Mouse (Mus musculus): ENCODE results near the gene Gm20509.

DNA sequence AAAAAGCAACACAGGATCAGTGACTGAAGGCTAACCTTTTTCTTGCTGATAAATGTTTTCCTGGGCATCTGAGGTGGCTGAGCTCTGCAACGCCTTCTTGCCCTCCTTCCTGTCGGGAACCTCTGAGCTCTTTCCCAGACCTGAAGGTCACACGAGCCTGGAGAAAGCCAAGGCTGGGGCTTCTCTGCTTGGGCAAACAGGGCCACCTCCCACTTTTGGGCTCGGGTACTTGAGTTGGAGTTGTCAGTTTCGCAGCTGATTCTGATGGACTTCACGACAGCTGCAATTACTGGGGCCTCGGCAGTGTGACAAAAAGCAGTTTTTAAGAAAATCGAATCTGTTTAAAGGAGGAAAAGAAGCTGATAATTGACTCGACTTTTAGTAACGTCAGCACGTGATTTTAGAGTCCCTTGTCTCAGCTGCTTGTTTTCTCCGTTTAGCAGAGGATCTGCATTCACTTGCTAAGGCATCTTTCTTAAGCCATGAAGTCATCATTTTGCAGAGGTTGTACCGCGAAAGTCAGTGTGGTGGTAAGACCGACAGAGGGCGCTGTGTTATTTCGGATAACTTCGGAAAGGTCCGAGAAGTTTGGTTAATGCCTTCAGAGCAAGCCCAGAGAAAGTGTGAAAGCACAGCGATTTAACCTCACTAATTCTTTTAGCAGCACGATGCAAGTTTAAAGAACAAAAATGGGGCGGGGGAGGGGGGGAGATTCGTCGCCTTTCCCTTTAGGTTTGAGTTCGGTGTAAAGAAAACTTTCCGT is 60.5 kb downstream of the Gm20509 start:
- TF ChIP-seq CTCF (IDR thresholded peaks at IDR 0.05; ENCODE audit: low read depth) (peak; percentile 90), EP300 (IDR thresholded peaks at IDR 0.05; ENCODE audit: low read depth) (no peak)

All from heart, postnatal 0 days (tissue).